Comparison of ENCODE assay signal across 9 mouse cellular contexts in the genomic region with DNA sequence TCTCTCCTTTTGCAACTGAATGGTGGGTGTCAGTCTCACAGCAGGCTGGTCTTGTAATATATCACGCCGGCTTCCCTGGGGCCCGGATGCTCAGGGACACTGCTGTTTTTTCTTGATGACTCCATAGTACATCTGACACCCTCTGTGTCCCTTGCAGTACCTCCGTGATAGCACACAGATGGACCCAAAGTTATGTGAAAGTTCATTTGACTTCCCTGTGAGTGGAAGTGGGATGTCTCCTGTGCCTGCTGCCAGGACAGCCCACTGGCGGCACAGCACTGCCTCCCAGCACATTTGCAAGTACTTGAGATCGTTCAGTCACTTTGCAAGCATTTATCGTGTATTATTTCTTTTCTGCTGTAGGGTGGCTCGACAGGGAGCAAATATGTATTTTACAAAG.
A peak's percentile ranks its signal among the peaks of the same experiment; 100 is the strongest.
DNase-seq lines count a peak whose midpoint lies in the region; ATAC-seq and TF ChIP-seq lines count a peak whose summit lies in the region.
"Had no signal": no experiment of that assay in that cellular context is flagged by ENCODE, and none has a peak within 500 bp of the region (broad histone marks: within the 10 kb centered on the region; RNA-seq: fewer than 3 reads in every experiment).

No protein-coding gene starts in this region.

- no peak overlapping the region for H3K9ac ChIP-seq in kidney, postnatal 0 days (ENCODE audit: low read depth, low read length)
- H3K9ac ChIP-seq in limb, embryonic 13.5 days: peak overlapping the region; percentile 67
- H3K9ac ChIP-seq in forebrain, embryonic 13.5 days: no peak overlapping the region

- peaks cover 8% of the 10 kb centered on the region for H3K36me3 ChIP-seq in kidney, postnatal 0 days (ENCODE audit: insufficient read depth, low read length)
- peaks cover 33% of the 10 kb centered on the region for H3K36me3 ChIP-seq in limb, embryonic 13.5 days
- H3K36me3 ChIP-seq in forebrain, embryonic 13.5 days (ENCODE audit: poor library complexity, severe bottlenecking): peaks cover 10% of the 10 kb centered on the region; the same call in 1 of the 2 replicates

- peaks cover 22% of the 10 kb centered on the region for H3K4me1 ChIP-seq in cerebellum, adult 2 months (ENCODE audit: control insufficient read depth, insufficient read depth, low read length)
- peaks cover 42% of the 10 kb centered on the region for H3K4me1 ChIP-seq in kidney, postnatal 0 days (replicated peaks; ENCODE audit: insufficient read depth, low read length)
- peaks cover 37% of the 10 kb centered on the region for H3K4me1 ChIP-seq in bone marrow macrophage, adult 2 months (ENCODE audit: control insufficient read depth, insufficient read depth, low read length)
- peaks cover 86% of the 10 kb centered on the region for H3K4me1 ChIP-seq in limb, embryonic 13.5 days
- H3K4me1 ChIP-seq in forebrain, embryonic 13.5 days: peaks cover 25% of the 10 kb centered on the region

- H3K27ac ChIP-seq in cerebellum, adult 2 months (ENCODE audit: insufficient read depth, low read length): no peak overlapping the region
- 0 out of 2 replicates have a peak overlapping the region, but pooled peaks have one; percentile 82 for H3K27ac ChIP-seq in kidney, postnatal 0 days
- H3K27ac ChIP-seq in bone marrow macrophage, adult 2 months (ENCODE audit: insufficient read depth, low read depth, low read length): no peak overlapping the region
- peak overlapping the region; percentile 85 for H3K27ac ChIP-seq in limb, embryonic 13.5 days
- H3K27ac ChIP-seq in forebrain, embryonic 13.5 days: no peak overlapping the region

- H3K9me3 ChIP-seq in kidney, postnatal 0 days (replicated peaks; ENCODE audit: low read length): no peaks in the 10 kb centered on the region
- H3K9me3 ChIP-seq in limb, embryonic 13.5 days: no peaks in the 10 kb centered on the region
- H3K9me3 ChIP-seq in forebrain, embryonic 13.5 days (replicated peaks): no peaks in the 10 kb centered on the region

- no peak for TF ChIP-seq CTCF in cerebellum, adult 2 months (IDR thresholded peaks at IDR 0.05; ENCODE audit: borderline replicate concordance, insufficient read depth, low read depth, low read length)
- no peak for TF ChIP-seq CTCF in kidney, postnatal 0 days (IDR thresholded peaks at IDR 0.05; ENCODE audit: low read depth)
- TF ChIP-seq CTCF in bone marrow macrophage, adult 2 months (IDR thresholded peaks at IDR 0.05; ENCODE audit: low read depth, low read length): no peak

- no peak overlapping the region for H3K4me3 ChIP-seq in cerebellum, adult 2 months (replicated peaks; ENCODE audit: insufficient read depth, low read depth, low read length)
- peak overlapping the region; percentile 27; the same call in 1 of the 2 replicates for H3K4me3 ChIP-seq in kidney, postnatal 0 days (replicated peaks; ENCODE audit: low read depth, low read length)
- peak overlapping the region; percentile 36; the same call in 1 of the 2 replicates for H3K4me3 ChIP-seq in bone marrow macrophage, adult 2 months (ENCODE audit: insufficient read depth, low read length)
- H3K4me3 ChIP-seq in limb, embryonic 13.5 days: peak overlapping the region; percentile 36
- no peak overlapping the region for H3K4me3 ChIP-seq in forebrain, embryonic 13.5 days

- no peak for ATAC-seq in kidney, postnatal 0 days (replicated peaks; ENCODE audit: low FRiP score, low read depth)
- no peak for ATAC-seq in limb, embryonic 13.5 days (ENCODE audit: low FRiP score, low read depth)
- no peak for ATAC-seq in forebrain, embryonic 13.5 days
- ATAC-seq: inflammation-experienced regulatory T-cells, adult 6 months had no signal

- DNase-seq in cerebellum, adult 9-10 months: peak; percentile 17
- DNase-seq in cerebellum, adult 2 months: no peak
- DNase-seq in kidney, postnatal 0 days (ENCODE audit: low spot score): no peak
- no peak for DNase-seq in kidney, postnatal 4 days
- no peak for DNase-seq in urinary bladder, postnatal 14 days (ENCODE audit: low spot score)

- no peaks in the 10 kb centered on the region for H3K27me3 ChIP-seq in cerebellum, adult 2 months (ENCODE audit: control insufficient read depth, insufficient read depth, low read length)
- H3K27me3 ChIP-seq in kidney, postnatal 0 days (ENCODE audit: insufficient read depth, low read length): no peaks in the 10 kb centered on the region
- H3K27me3 ChIP-seq in limb, embryonic 13.5 days: no peaks in the 10 kb centered on the region
- no peaks in the 10 kb centered on the region; the same call in 1 of the 2 replicates for H3K27me3 ChIP-seq in forebrain, embryonic 13.5 days

- no peak for TF ChIP-seq POLR2A in cerebellum, adult 2 months (IDR thresholded peaks at IDR 0.05; ENCODE audit: borderline replicate concordance, insufficient read depth, low read length)
- no peak for TF ChIP-seq POLR2A in bone marrow macrophage, adult 2 months (IDR thresholded peaks at IDR 0.05; ENCODE audit: borderline replicate concordance, low read depth, low read length)

- 73% methylated on average over 8 of the region's 8 CpGs for WGBS in cerebellum, adult 2 months
- 32% methylated on average over 8 of the region's 8 CpGs for WGBS in kidney, postnatal 0 days
- 28% methylated on average over 8 of the region's 8 CpGs for WGBS in limb, embryonic 13.5 days
- WGBS in forebrain, embryonic 13.5 days: 75% methylated on average over 8 of the region's 8 CpGs

- H3K4me2 ChIP-seq in kidney, postnatal 0 days (ENCODE audit: low read length): peak overlapping the region; percentile 59
- peak overlapping the region; percentile 70 for H3K4me2 ChIP-seq in limb, embryonic 13.5 days (replicated peaks)
- H3K4me2 ChIP-seq in forebrain, embryonic 13.5 days: no peak overlapping the region

Comparison
In these comparisons a context has a peak if more than half of its experiments do, and no peak if none do; other contexts are left out.
1. H3K27ac ChIP-seq: peak in kidney, postnatal 0 days (single experiment) and limb, embryonic 13.5 days (single experiment); none in cerebellum, adult 2 months (single experiment), bone marrow macrophage, adult 2 months (single experiment) and forebrain, embryonic 13.5 days (single experiment).
2. H3K4me3 ChIP-seq: peak in kidney, postnatal 0 days (single experiment), bone marrow macrophage, adult 2 months (single experiment) and limb, embryonic 13.5 days (single experiment); none in cerebellum, adult 2 months (single experiment) and forebrain, embryonic 13.5 days (single experiment).